Mouse (Mus musculus) gastrocnemius, adult 18-20 months (tissue): ENCODE measurements at regions not wholly inside any gene's neighbourhood (a gene's known extent, or its start where the extent isn't known, plus 50 kb on each side); places are given as distances from the start of the nearest gene placed in this dataset.

ENCODE experiments used
- DNase-seq: peaks from one replicate; pipeline ENCODE4 v3.0.0; 2021; ENCODE audit warnings: low spot score

- peak; percentile 6 for DNase-seq
These were observed 49.8 kb upstream of the Sipa1l2 start for GRCm38 (mm10) chr8:125619336-125619906.
